Mouse (Mus musculus) Patski (cell line): Measurements from ENCODE around the gene Pfdn4. TPM values are rescaled to one million over a fixed set of nuclear protein-coding genes. Genes with fewer than 3 reads are reported as not detected.
"Not testable (repeated sequence)": the region's sequence is repeated elsewhere in the genome, so short reads cannot be mapped to it uniquely, and the experiment has no call there.

Source experiments
- ATAC-seq: fragments of 100-300 bp; one replicate; pipeline ENCODE4 v1.8.0; 2021
- CTCF ChIA-PET: fragments of 350-600 bp; sonication (Branson Sonifier 250); formaldehyde crosslinking; loops from one replicate; lab custom pipeline; 2022; ENCODE audit warnings: inconsistent platforms; lab: Charles Lee
- POLR2A ChIA-PET: fragments of 350-600 bp; sonication (Branson Sonifier 250); formaldehyde crosslinking; loops from one replicate; lab custom pipeline; 2022; ENCODE audit warnings: antibody characterized with exemption, inconsistent platforms; lab: Charles Lee
- DNase-seq: peaks from one replicate; pipeline ENCODE4 v3.0.0-alpha.2; 2011; ENCODE audit warnings: low read depth, low spot score
- H3K27me3 ChIP-seq: fragments of 371-371 bp; one replicate; pipeline ENCODE4 v1.5.1; 2021
- CTCF ChIP-seq: fragments of 100-300 bp; IDR thresholded peaks from one replicate; pipeline ENCODE4 v1.5.1; 2021
- in situ Hi-C: fragments of 300-500 bp; cut with MboI; formaldehyde crosslinking; loops from 3 replicates; pipeline ENCODE4 v1.11.1; 2018; ENCODE audit warnings: low pct_unique_long_range_greater_than_20kb, mixed read lengths
- polyA plus RNA-seq: library from polyadenylated mRNA; unstranded; gene quantifications from one replicate; pipeline ENCODE4 v1.2.3, GENCODE M21; 2021

Gene Pfdn4
- polyA plus RNA-seq: 146 TPM

GRCm38 (mm10) chr2:170496154-170496930 is at the start of gene Pfdn4:
Gene Pfdn4, plus strand, starts transcription at chr2:170496428.
- ATAC-seq: no peak
- TF ChIP-seq CTCF: no peak
- no peaks in the 10 kb centered on the region for H3K27me3 ChIP-seq
- no peak for DNase-seq
- in situ Hi-C loops: no loop called here
- ChIA-PET POLR2A (no interaction called here), CTCF (interaction anchor here (1.6 kb wide), 1 partner anchor 11 kb away, joined by 3 read pairs; no protein-coding TSS in a partner anchor)

- ATAC-seq (peak; percentile 86), DNase-seq (peak; percentile 65)
- ChIA-PET CTCF (interaction anchor here (0.7 to 7.7 kb wide), 5 partner anchors 12 to 61 kb away, joined by 3 to 174 read pairs (median 4); no protein-coding TSS in a partner anchor), POLR2A (interaction anchor here (3.0 kb wide), 1 partner anchor 64 kb away, joined by 9 read pairs; no protein-coding TSS in a partner anchor)
- no peak for TF ChIP-seq CTCF
- H3K27me3 ChIP-seq: no peaks in the 10 kb centered on the region
- in situ Hi-C loops: loop anchor here (10.0 kb wide), 1 partner anchor 148 kb away; no protein-coding TSS in a partner anchor
Observed at GRCm38 (mm10) chr2:170446843-170447383, 49.3 kb upstream of the Pfdn4 start.

- H3K27me3 ChIP-seq: no peaks in the 10 kb centered on the region
- POLR2A ChIA-PET: interaction anchor here (3.0 kb wide), 1 partner anchor 64 kb away, joined by 9 read pairs; no protein-coding TSS in a partner anchor
- TF ChIP-seq CTCF: no peak
- in situ Hi-C loops: loop anchor here (10.0 kb wide), 1 partner anchor 147 kb away; no protein-coding TSS in a partner anchor
- CTCF ChIA-PET: interaction anchor here (0.9 to 7.7 kb wide), 5 partner anchors 21 to 61 kb away, joined by 3 to 174 read pairs (median 3); no protein-coding TSS in a partner anchor
- ATAC-seq (no peak), DNase-seq (no peak)
Observed at GRCm38 (mm10) chr2:170447651-170448050, 48.6 kb upstream of the Pfdn4 start.

GRCm38 (mm10) chr2:170450933-170451332 is 45.3 kb upstream of the Pfdn4 start:
- no peaks in the 10 kb centered on the region for H3K27me3 ChIP-seq
- in situ Hi-C loops: loop anchor here (5.0 kb wide), 2 partner anchors 56 to 99 kb away; no protein-coding TSS in a partner anchor
- DNase-seq (no peak), ATAC-seq (peak; percentile 33)
- CTCF ChIA-PET: interaction anchor here (0.6 to 7.7 kb wide), 13 partner anchors 8 to 146 kb away, joined by 3 to 174 read pairs (median 4); no protein-coding TSS in a partner anchor
- POLR2A ChIA-PET: no interaction called here
- peak; percentile 82 for TF ChIP-seq CTCF

- POLR2A ChIA-PET: not testable (repeated sequence)
- in situ Hi-C loops: loop anchor here (5.0 kb wide), 2 partner anchors 53 to 102 kb away; no protein-coding TSS in a partner anchor
- CTCF ChIA-PET: interaction anchor here (1.3 to 3.1 kb wide), 2 partner anchors 14 to 54 kb away, joined by 4 to 19 read pairs; no protein-coding TSS in a partner anchor
Observed at GRCm38 (mm10) chr2:170453809-170454208, 42.4 kb upstream of the Pfdn4 start.

GRCm38 (mm10) chr2:170459183-170459582 is 37.0 kb upstream of the Pfdn4 start:
- no peaks in the 10 kb centered on the region for H3K27me3 ChIP-seq
- DNase-seq (no peak), ATAC-seq (no peak)
- CTCF ChIA-PET: interaction anchor here (1.7 kb wide), 1 partner anchor 49 kb away, joined by 4 read pairs; no protein-coding TSS in a partner anchor
- in situ Hi-C loops: no loop called here
- POLR2A ChIA-PET: interaction anchor here (0.6 kb wide), 1 partner anchor 11 kb away, joined by 4 read pairs; no protein-coding TSS in a partner anchor
- no peak for TF ChIP-seq CTCF

More at GRCm38 (mm10) chr2:170453809-170454208, 42.4 kb upstream of the Pfdn4 start:
- not testable (repeated sequence) for H3K27me3 ChIP-seq, ATAC-seq, DNase-seq

GRCm38 (mm10) chr2:170459805-170460204 is 36.4 kb upstream of the Pfdn4 start:
- ChIA-PET POLR2A (no interaction called here), CTCF (interaction anchor here (0.7 to 1.7 kb wide), 3 partner anchors 40 to 138 kb away, joined by 3 to 4 read pairs (median 3); no protein-coding TSS in a partner anchor)
- ATAC-seq: no peak
- no peak for DNase-seq
- TF ChIP-seq CTCF: no peak
- in situ Hi-C loops: no loop called here
- no peaks in the 10 kb centered on the region for H3K27me3 ChIP-seq

- ATAC-seq: no peak
- no peak for TF ChIP-seq CTCF
- in situ Hi-C loops: no loop called here
- H3K27me3 ChIP-seq: no peaks in the 10 kb centered on the region
- CTCF ChIA-PET: interaction anchor here (1.3 kb wide), 1 partner anchor 50 kb away, joined by 3 read pairs; no protein-coding TSS in a partner anchor
- DNase-seq: no peak
- POLR2A ChIA-PET: no interaction called here
Observed at GRCm38 (mm10) chr2:170461652-170462051, 34.6 kb upstream of the Pfdn4 start.

GRCm38 (mm10) chr2:170464817-170465216 is 31.4 kb upstream of the Pfdn4 start:
- DNase-seq: no peak
- in situ Hi-C loops: no loop called here
- no peak for ATAC-seq
- TF ChIP-seq CTCF: no peak
- CTCF ChIA-PET: interaction anchor here (0.7 to 1.0 kb wide), 2 partner anchors 15 to 22 kb away, joined by 3 read pairs; no protein-coding TSS in a partner anchor
- POLR2A ChIA-PET: no interaction called here
- H3K27me3 ChIP-seq: no peaks in the 10 kb centered on the region

- in situ Hi-C loops: no loop called here
- CTCF ChIA-PET: interaction anchor here (1.0 to 3.1 kb wide), 3 partner anchors 14 to 39 kb away, joined by 3 to 10 read pairs (median 4); no protein-coding TSS in a partner anchor
- no peak for TF ChIP-seq CTCF
- DNase-seq (no peak), ATAC-seq (no peak)
- POLR2A ChIA-PET: no interaction called here
- no peaks in the 10 kb centered on the region for H3K27me3 ChIP-seq
Observed at GRCm38 (mm10) chr2:170468009-170468408, 28.2 kb upstream of the Pfdn4 start.
